Mouse (Mus musculus): Measurements from ENCODE around the gene Tmem205. TPM values are rescaled to one million over a fixed set of nuclear protein-coding genes. Genes with fewer than 3 reads are reported as not detected.

The Tmem205 gene
- polyA plus RNA-seq, 1 experiment from 2014 or later, result 61.0 TPM

- Histone ChIP-seq H3K27ac (no peak overlapping the region), H3K4me3 (replicated peaks) (no peak overlapping the region), H3K27me3 (peaks cover 10% of the 10 kb centered on the region), H3K9ac (no peak overlapping the region), H3K4me1 (peaks cover 4% of the 10 kb centered on the region; the same call in 1 of the 2 replicates), H3K9me3 (replicated peaks) (no peaks in the 10 kb centered on the region), H3K36me3 (no peaks in the 10 kb centered on the region), H3K4me2 (no peak overlapping the region)
- no peak for ATAC-seq (replicated peaks; ENCODE audit: low FRiP score)
- 85% methylated on average over 4 of the region's 4 CpGs for WGBS
These were observed 23.3 kb downstream of the Tmem205 start for GRCm38 (mm10) chr9:21904031-21904430.

DNA sequence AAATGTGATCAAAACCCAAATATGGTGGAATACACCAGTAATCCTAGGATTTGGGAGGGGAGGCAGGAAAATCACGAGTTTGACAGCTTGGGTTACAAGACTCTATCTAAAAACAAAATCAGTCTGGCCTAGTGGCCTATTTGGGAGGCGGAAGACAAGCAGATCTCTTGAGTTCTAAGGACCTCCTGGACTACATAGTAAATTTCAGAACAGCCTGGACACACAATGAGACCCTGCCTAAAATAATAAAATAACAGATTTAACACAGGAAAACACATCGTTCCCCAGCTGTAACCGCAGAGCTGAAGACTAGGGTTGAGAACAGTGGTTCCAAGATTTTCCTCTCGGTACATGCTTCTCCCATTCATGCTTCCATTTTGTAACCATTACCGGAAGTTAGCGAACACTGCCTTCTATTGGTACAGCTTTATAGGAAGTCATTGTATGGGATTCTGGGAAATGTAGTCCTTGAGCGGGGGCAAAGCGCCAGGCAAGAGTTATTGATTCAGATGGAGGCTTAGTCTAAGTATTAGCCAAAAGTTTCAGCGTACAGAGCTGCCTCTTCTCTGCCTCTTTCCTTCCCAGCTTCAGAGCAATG lies 26.0 kb downstream of the Tmem205 start:
- Histone ChIP-seq H3K4me3 (replicated peaks) (peak overlapping the region; percentile 44), H3K36me3 (no peaks in the 10 kb centered on the region), H3K9me3 (replicated peaks) (no peaks in the 10 kb centered on the region), H3K27me3 (peaks cover 16% of the 10 kb centered on the region), H3K9ac (no peak overlapping the region), H3K4me1 (peaks cover 4% of the 10 kb centered on the region; the same call in 1 of the 2 replicates), H3K4me2 (peak overlapping the region; percentile 61), H3K27ac (no peak overlapping the region)
- ATAC-seq (replicated peaks; ENCODE audit: low FRiP score), result peak; percentile 77
- WGBS, result 13% methylated on average over 10 of the region's 10 CpGs

DNA sequence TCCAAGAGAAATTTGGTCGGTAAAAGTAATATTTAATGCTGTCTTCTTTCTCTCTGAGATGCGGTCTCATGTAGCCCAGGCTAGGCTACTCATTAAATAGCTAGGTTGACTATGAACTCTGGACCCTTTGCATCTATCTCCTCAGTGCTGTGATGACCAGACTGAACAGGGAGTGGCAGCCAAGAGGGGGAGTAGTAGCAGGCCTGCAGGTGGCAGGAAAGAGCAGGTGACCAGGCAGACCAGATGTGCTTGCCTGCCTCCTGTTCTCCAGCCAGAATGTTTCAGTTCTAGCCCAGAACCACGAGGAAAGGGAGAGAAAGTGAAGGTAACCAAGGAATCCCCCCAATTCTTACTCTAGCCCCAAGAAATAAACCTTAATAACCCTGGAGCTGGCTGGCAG lies 38.1 kb downstream of the Tmem205 start:
- 62% methylated on average over 3 of the region's 3 CpGs for whole genome bisulfite sequencing
- Histone ChIP-seq H3K4me2 (no peak overlapping the region), H3K4me3 (replicated peaks) (no peak overlapping the region), H3K27ac (no peak overlapping the region), H3K4me1 (no peaks in the 10 kb centered on the region), H3K36me3 (no peaks in the 10 kb centered on the region), H3K9ac (no peak overlapping the region), H3K27me3 (no peaks in the 10 kb centered on the region), H3K9me3 (replicated peaks) (no peaks in the 10 kb centered on the region)
- ATAC-seq (replicated peaks; ENCODE audit: low FRiP score), result no peak

DNA sequence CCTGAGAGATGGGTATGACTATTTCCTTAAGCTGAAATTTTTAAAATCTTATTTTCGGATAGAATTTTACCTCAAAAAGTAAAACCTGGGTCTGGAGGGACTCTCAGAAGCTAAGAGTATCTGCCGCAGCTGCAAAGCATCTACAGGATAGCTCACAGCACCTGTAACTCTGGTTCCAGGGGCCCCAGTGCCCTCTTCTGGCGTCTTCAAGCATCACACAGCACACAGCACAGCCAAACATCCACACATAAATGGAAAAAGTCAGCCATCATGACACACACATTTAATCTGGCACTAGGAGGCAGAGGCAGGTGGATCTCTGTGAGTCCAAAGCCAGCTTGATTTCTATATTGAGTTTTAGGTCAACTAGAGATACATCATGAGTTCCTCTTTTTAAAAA lies 50.8 kb downstream of the Tmem205 start:
- Histone ChIP-seq H3K27me3 (0 out of 2 replicates have a peak, but pooled peaks cover under 1% of the 10 kb centered on the region), H3K9ac (no peak overlapping the region), H3K4me3 (replicated peaks) (no peak overlapping the region), H3K4me2 (no peak overlapping the region), H3K27ac (no peak overlapping the region), H3K4me1 (no peaks in the 10 kb centered on the region), H3K36me3 (no peaks in the 10 kb centered on the region), H3K9me3 (replicated peaks) (no peaks in the 10 kb centered on the region)
- WGBS, result 59% methylated on average over 3 of the region's 3 CpGs
- no peak for ATAC-seq (replicated peaks; ENCODE audit: low FRiP score)

- H3K27me3 ChIP-seq, result 0 out of 2 replicates have a peak, but pooled peaks cover 6% of the 10 kb centered on the region
- no peaks in the 10 kb centered on the region for H3K36me3 ChIP-seq
- no peak overlapping the region for H3K9ac ChIP-seq
- WGBS, result 70% methylated on average over 4 of the region's 4 CpGs
- no peak overlapping the region for H3K4me2 ChIP-seq
- H3K4me3 ChIP-seq (replicated peaks), result no peak overlapping the region
- no peak for ATAC-seq (replicated peaks; ENCODE audit: low FRiP score)
- no peak overlapping the region for H3K27ac ChIP-seq
- H3K9me3 ChIP-seq (replicated peaks), result no peaks in the 10 kb centered on the region
- H3K4me1 ChIP-seq, result 0 out of 2 replicates have a peak, but pooled peaks cover 3% of the 10 kb centered on the region
These were observed 55.2 kb downstream of the Tmem205 start for GRCm38 (mm10) chr9:21872204-21872603.

Other genes starting within 250 kb of the Tmem205 start
- gene Ldlr, start 204.1 kb downstream of the Tmem205 start, polyA plus RNA-seq (2015; fragmentation: Nextera tagmentation; extraction: Ambion mirVana), result 28.9 and 34.9 TPM in 2 replicates
- gene Spc24, start 167.3 kb downstream of the Tmem205 start, polyA plus RNA-seq (2015; fragmentation: Nextera tagmentation; extraction: Ambion mirVana), result 126 and 135 TPM in 2 replicates
- 18.7 and 23.2 TPM in 2 replicates for gene Kank2, start 128.8 kb downstream of the Tmem205 start, polyA plus RNA-seq (2015; fragmentation: Nextera tagmentation; extraction: Ambion mirVana)
- 4.3 and 4.9 TPM in 2 replicates for gene Angptl8, start 92.0 kb downstream of the Tmem205 start, polyA plus RNA-seq (2015; fragmentation: Nextera tagmentation; extraction: Ambion mirVana)
- gene Dock6, start 74.9 kb downstream of the Tmem205 start, polyA plus RNA-seq (2015; fragmentation: Nextera tagmentation; extraction: Ambion mirVana), result 36.8 and 46.3 TPM in 2 replicates
- gene Rab3d, start 9.4 kb downstream of the Tmem205 start, polyA plus RNA-seq (2015; fragmentation: Nextera tagmentation; extraction: Ambion mirVana), result 11.0 and 11.3 TPM in 2 replicates
- 5.5 and 5.9 TPM in 2 replicates for gene Ccdc159, start 85 bp downstream of the Tmem205 start, polyA plus RNA-seq (2015; fragmentation: Nextera tagmentation; extraction: Ambion mirVana)
- gene Plppr2, start 9.5 kb upstream of the Tmem205 start, polyA plus RNA-seq (2015; fragmentation: Nextera tagmentation; extraction: Ambion mirVana), result 7.9 and 11.3 TPM in 2 replicates
- gene Swsap1, start 28.2 kb upstream of the Tmem205 start, polyA plus RNA-seq (2015; fragmentation: Nextera tagmentation; extraction: Ambion mirVana), result 7.9 and 12.6 TPM in 2 replicates
- 12.1 and 15.2 TPM in 2 replicates for gene Epor, start 36.0 kb upstream of the Tmem205 start, polyA plus RNA-seq (2015; fragmentation: Nextera tagmentation; extraction: Ambion mirVana)
- 23.7 and 24.5 TPM in 2 replicates for gene Rgl3, start 61.9 kb upstream of the Tmem205 start, polyA plus RNA-seq (2015; fragmentation: Nextera tagmentation; extraction: Ambion mirVana)
- 1.6 TPM in 2 replicates for gene Ccdc151, start 75.1 kb upstream of the Tmem205 start, polyA plus RNA-seq (2015; fragmentation: Nextera tagmentation; extraction: Ambion mirVana)
- gene Prkcsh, start 75.2 kb upstream of the Tmem205 start, polyA plus RNA-seq (2015; fragmentation: Nextera tagmentation; extraction: Ambion mirVana), result 137 and 140 TPM in 2 replicates
- gene Elavl3, start 124.5 kb upstream of the Tmem205 start, polyA plus RNA-seq (2015; fragmentation: Nextera tagmentation; extraction: Ambion mirVana), result 0.53 and 1.1 TPM in 2 replicates
- not detected in 2 replicates for gene Gm49318, start 143.7 kb upstream of the Tmem205 start, polyA plus RNA-seq (2015; fragmentation: Nextera tagmentation; extraction: Ambion mirVana)
- gene Zfp653, start 143.8 kb upstream of the Tmem205 start, polyA plus RNA-seq (2015; fragmentation: Nextera tagmentation; extraction: Ambion mirVana), result 11.7 and 14.0 TPM in 2 replicates
- gene Ecsit, start 157.9 kb upstream of the Tmem205 start, polyA plus RNA-seq (2015; fragmentation: Nextera tagmentation; extraction: Ambion mirVana), result 43.1 and 49.4 TPM in 2 replicates
- gene Cnn1, start 171.7 kb upstream of the Tmem205 start, polyA plus RNA-seq (2015; fragmentation: Nextera tagmentation; extraction: Ambion mirVana), result 11.1 and 40.8 TPM in 2 replicates
- gene Elof1, start 189.6 kb upstream of the Tmem205 start, polyA plus RNA-seq (2015; fragmentation: Nextera tagmentation; extraction: Ambion mirVana), result 193 and 194 TPM in 2 replicates
- 7.3 and 23.2 TPM in 2 replicates for gene Acp5, start 208.2 kb upstream of the Tmem205 start, polyA plus RNA-seq (2015; fragmentation: Nextera tagmentation; extraction: Ambion mirVana)
- 70.0 and 73.1 TPM in 2 replicates for gene Pigyl, start 229.3 kb upstream of the Tmem205 start, polyA plus RNA-seq (2015; fragmentation: Nextera tagmentation; extraction: Ambion mirVana)